Mouse (Mus musculus) ES-Bruce4 (cell line): ENCODE measurements around the gene Ckmt2.

ENCODE experiments used
- CTCF ChIP-seq: IDR thresholded peaks from one replicate; pipeline ENCODE4 v1.8.1; 2011; ENCODE audit warnings: low read depth, low read length
- EP300 ChIP-seq: IDR thresholded peaks from 2 replicates; pipeline ENCODE4 v1.6.1; 2011; ENCODE audit warnings: low read depth, low read length; ENCODE audit not compliant: insufficient read depth
- POLR2A ChIP-seq: IDR thresholded peaks from one replicate; pipeline ENCODE4 v1.8.1; 2011; ENCODE audit warnings: low read length; ENCODE audit not compliant: insufficient read depth

DNA sequence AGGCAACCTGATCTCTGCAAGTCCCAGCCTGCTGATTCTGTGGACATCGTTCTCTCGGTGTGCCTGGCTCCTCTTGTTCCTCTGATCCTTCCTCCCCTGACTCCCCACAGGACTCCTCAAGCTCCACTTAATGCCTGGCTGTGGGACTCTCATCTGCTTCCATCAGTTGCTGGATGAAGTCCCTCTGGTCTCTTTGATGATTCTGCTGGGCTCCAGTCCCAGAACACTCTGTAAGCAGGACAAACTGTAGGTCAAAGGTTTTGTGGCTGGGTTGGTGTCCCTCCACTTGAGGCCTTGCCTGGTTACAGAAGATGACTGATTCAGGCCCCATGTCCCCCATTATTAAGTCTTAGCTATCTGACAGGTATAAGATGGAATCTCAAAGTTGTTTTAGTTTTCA is 50.6 kb downstream of the Ckmt2 start:
- TF ChIP-seq POLR2A (no peak), CTCF (no peak), EP300 (no peak)
